Mouse (Mus musculus) adrenal gland, adult 18-20 months (tissue): ENCODE measurements at regions not wholly inside any gene's neighbourhood (a gene's known extent, or its start where the extent isn't known, plus 50 kb on each side); places are given as distances from the start of the nearest gene placed in this dataset.

Experiments used
- DNase-seq, 2 experiments: peaks; one replicate each; pipeline ENCODE4 v3.0.0; 2021 to 2022; ENCODE audit warnings: low spot score in 2 of 2

- no peak for DNase-seq
Measured at GRCm38 (mm10) chr17:45799725-45800124, 66.1 kb upstream of the 1600014C23Rik start.

GRCm38 (mm10) chr17:45798996-45799395, 65.4 kb upstream of the 1600014C23Rik start:
- no peak for DNase-seq

GRCm38 (mm10) chr17:45798456-45798855, 64.8 kb upstream of the 1600014C23Rik start:
- no peak for DNase-seq

GRCm38 (mm10) chr17:45797121-45797520, 63.5 kb upstream of the 1600014C23Rik start:
- DNase-seq = no peak

GRCm38 (mm10) chr17:45794926-45795325, 61.3 kb upstream of the 1600014C23Rik start:
- no peak for DNase-seq

GRCm38 (mm10) chr17:45790959-45791520, 57.4 kb upstream of the 1600014C23Rik start:
- no peak for DNase-seq

- no peak for DNase-seq
Measured at GRCm38 (mm10) chr17:45789777-45790176, 56.1 kb upstream of the 1600014C23Rik start.

- no peak for DNase-seq
Measured at GRCm38 (mm10) chr17:45784905-45785304, 51.3 kb upstream of the 1600014C23Rik start.

GRCm38 (mm10) chr17:45784496-45784895, 50.9 kb upstream of the 1600014C23Rik start:
- no peak for DNase-seq
